Comparison of ENCODE assay signal across 26 mouse cellular contexts in the genomic region with DNA sequence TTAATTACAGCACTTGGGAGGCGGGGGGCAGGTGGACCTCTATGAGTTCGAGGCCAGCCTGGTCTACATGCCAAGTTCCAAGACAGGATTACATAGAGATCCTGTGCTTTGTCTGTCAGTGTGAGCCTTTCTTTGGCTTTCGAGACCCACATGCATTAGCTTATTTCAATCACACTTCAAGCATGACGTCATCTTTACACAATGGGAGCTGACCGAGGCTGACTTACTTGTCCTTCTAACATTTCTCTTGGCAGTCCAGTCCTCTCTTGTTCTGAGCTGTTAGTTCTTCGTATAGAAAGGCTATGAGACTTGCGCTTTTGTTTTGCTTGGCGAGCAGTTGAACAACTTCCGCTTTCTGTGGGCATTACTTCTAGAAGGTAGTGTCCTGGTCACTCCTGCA.
"Had no signal": no experiment of that assay in that cellular context is flagged by ENCODE, and none has a peak within 500 bp of the region (broad histone marks: within the 10 kb centered on the region; RNA-seq: fewer than 3 reads in every experiment).

No protein-coding gene starts in this region.

- H3K9me3 ChIP-seq: embryonic facial prominence, embryonic 10.5 days; embryonic facial prominence, embryonic 12.5 days; embryonic facial prominence, embryonic 13.5 days; embryonic facial prominence, embryonic 15.5 days; forebrain, embryonic 10.5 days; forebrain, embryonic 12.5 days; forebrain, embryonic 13.5 days; forebrain, embryonic 15.5 days had no signal

- H3K4me3 ChIP-seq: embryonic facial prominence, embryonic 10.5 days; embryonic facial prominence, embryonic 12.5 days; embryonic facial prominence, embryonic 13.5 days; embryonic facial prominence, embryonic 15.5 days; erythroblast, embryonic 14.5 days; forebrain, embryonic 10.5 days; forebrain, embryonic 12.5 days; forebrain, embryonic 13.5 days; forebrain, embryonic 15.5 days; gastrocnemius, adult 2 months had no signal

- H3K27ac ChIP-seq: embryonic facial prominence, embryonic 10.5 days; embryonic facial prominence, embryonic 12.5 days; embryonic facial prominence, embryonic 13.5 days; embryonic facial prominence, embryonic 15.5 days; forebrain, embryonic 10.5 days; forebrain, embryonic 12.5 days; forebrain, embryonic 13.5 days; forebrain, embryonic 15.5 days; gastrocnemius, adult 2 months had no signal

- H3K9ac ChIP-seq: embryonic facial prominence, embryonic 12.5 days; embryonic facial prominence, embryonic 13.5 days; embryonic facial prominence, embryonic 15.5 days; forebrain, embryonic 12.5 days; forebrain, embryonic 13.5 days; forebrain, embryonic 15.5 days; forebrain, postnatal 0 days had no signal

- H3K27me3 ChIP-seq: embryonic facial prominence, embryonic 12.5 days; embryonic facial prominence, embryonic 13.5 days; embryonic facial prominence, embryonic 15.5 days; forebrain, embryonic 12.5 days; forebrain, embryonic 13.5 days; forebrain, embryonic 15.5 days had no signal

- DNase-seq: cerebellum, adult 8-10 months; cerebellum, adult 9-10 months; cerebellum, adult 9-11 months; cerebellum, postnatal 10 days; cerebellum, postnatal 14 days; cerebellum, postnatal 25 days; cerebellum, postnatal 36 days; embryo, embryonic 11 days; forebrain, postnatal 0 days; gastrocnemius, adult 2 months; gastrocnemius, postnatal 10 days; gastrocnemius, postnatal 14 days; gastrocnemius, postnatal 25 days; gastrocnemius, postnatal 36 days; heart, adult 11 months had no signal

- H3K4me1 ChIP-seq: embryonic facial prominence, embryonic 10.5 days; embryonic facial prominence, embryonic 12.5 days; embryonic facial prominence, embryonic 13.5 days; embryonic facial prominence, embryonic 15.5 days; forebrain, embryonic 10.5 days; forebrain, embryonic 12.5 days; forebrain, embryonic 13.5 days; forebrain, embryonic 15.5 days had no signal

- ATAC-seq: forebrain, embryonic 13.5 days; forebrain, embryonic 14.5 days; forebrain, embryonic 15.5 days; forebrain, embryonic 16.5 days; forebrain, postnatal 0 days had no signal

- H3K4me2 ChIP-seq: embryonic facial prominence, embryonic 12.5 days; embryonic facial prominence, embryonic 13.5 days; embryonic facial prominence, embryonic 15.5 days; forebrain, embryonic 12.5 days; forebrain, embryonic 13.5 days; forebrain, embryonic 15.5 days had no signal
